Mouse (Mus musculus): ENCODE results near the gene Mfsd2b. TPM values are rescaled to one million over a fixed set of nuclear protein-coding genes. Genes with fewer than 3 reads are reported as not detected.

The Mfsd2b gene
- polyA plus RNA-seq, 1 experiment: 0.28 TPM

- no peak overlapping the region for H3K4me3 ChIP-seq (ENCODE audit: insufficient read depth, low read length)
- no peak for TF ChIP-seq CTCF (IDR thresholded peaks at IDR 0.05; ENCODE audit: borderline replicate concordance, insufficient read depth, low read length)
- TF ChIP-seq POLR2A (IDR thresholded peaks at IDR 0.05; ENCODE audit: low read depth, low read length): no peak
- no peaks in the 10 kb centered on the region for H3K4me1 ChIP-seq (ENCODE audit: control insufficient read depth, insufficient read depth, low read length)
- H3K27ac ChIP-seq (ENCODE audit: insufficient read depth, low read length): no peak overlapping the region
These were observed 11.5 kb downstream of the Mfsd2b start for GRCm38 (mm10) chr12:4862672-4863071.

- Histone ChIP-seq H3K4me1 (ENCODE audit: control insufficient read depth, insufficient read depth, low read length) (no peaks in the 10 kb centered on the region), H3K4me3 (ENCODE audit: insufficient read depth, low read length) (no peak overlapping the region), H3K27ac (ENCODE audit: insufficient read depth, low read length) (no peak overlapping the region)
- TF ChIP-seq CTCF (IDR thresholded peaks at IDR 0.05; ENCODE audit: borderline replicate concordance, insufficient read depth, low read length): no peak
- TF ChIP-seq POLR2A (IDR thresholded peaks at IDR 0.05; ENCODE audit: low read depth, low read length): no peak
These were observed 14.8 kb downstream of the Mfsd2b start for GRCm38 (mm10) chr12:4859241-4859914.

GRCm38 (mm10) chr12:4856834-4857233 is 17.3 kb downstream of the Mfsd2b start:
- Histone ChIP-seq H3K4me3 (ENCODE audit: insufficient read depth, low read length) (no peak overlapping the region), H3K4me1 (ENCODE audit: control insufficient read depth, insufficient read depth, low read length) (no peaks in the 10 kb centered on the region), H3K27ac (ENCODE audit: insufficient read depth, low read length) (no peak overlapping the region)
- TF ChIP-seq POLR2A (IDR thresholded peaks at IDR 0.05; ENCODE audit: low read depth, low read length) (no peak), CTCF (IDR thresholded peaks at IDR 0.05; ENCODE audit: borderline replicate concordance, insufficient read depth, low read length) (no peak)

- H3K4me3 ChIP-seq (ENCODE audit: insufficient read depth, low read length): no peak overlapping the region
- H3K4me1 ChIP-seq (ENCODE audit: control insufficient read depth, insufficient read depth, low read length): no peaks in the 10 kb centered on the region
These were observed 18.0 kb downstream of the Mfsd2b start for GRCm38 (mm10) chr12:4856160-4856559.

GRCm38 (mm10) chr12:4843741-4844140 is 30.4 kb downstream of the Mfsd2b start:
- peak overlapping the region; percentile 82 for H3K4me3 ChIP-seq (ENCODE audit: insufficient read depth, low read length)
- H3K4me1 ChIP-seq (ENCODE audit: control insufficient read depth, insufficient read depth, low read length): no peaks in the 10 kb centered on the region
- H3K27ac ChIP-seq (ENCODE audit: insufficient read depth, low read length): peak overlapping the region; percentile 39; the same call in 1 of the 2 replicates
- TF ChIP-seq POLR2A (IDR thresholded peaks at IDR 0.05; ENCODE audit: low read depth, low read length): no peak
- no peak for TF ChIP-seq CTCF (IDR thresholded peaks at IDR 0.05; ENCODE audit: borderline replicate concordance, insufficient read depth, low read length)

More at GRCm38 (mm10) chr12:4856160-4856559, 18.0 kb downstream of the Mfsd2b start:
- no peak overlapping the region for H3K27ac ChIP-seq (ENCODE audit: insufficient read depth, low read length)
- TF ChIP-seq POLR2A (IDR thresholded peaks at IDR 0.05; ENCODE audit: low read depth, low read length) (no peak), CTCF (IDR thresholded peaks at IDR 0.05; ENCODE audit: borderline replicate concordance, insufficient read depth, low read length) (no peak)

GRCm38 (mm10) chr12:4842890-4843597 is 31.1 kb downstream of the Mfsd2b start, which contains the start of gene Wdcp:
Gene Wdcp (plus strand): TSS chr12:4843303.
- Histone ChIP-seq H3K27ac (ENCODE audit: insufficient read depth, low read length) (peak within 1 kb of the TSS; percentile 39), H3K4me1 (ENCODE audit: control insufficient read depth, insufficient read depth, low read length) (no peaks in the 10 kb centered on the region), H3K4me3 (ENCODE audit: insufficient read depth, low read length) (peak within 1 kb of the TSS; percentile 82)
- peak; percentile 81 for TF ChIP-seq POLR2A (IDR thresholded peaks at IDR 0.05; ENCODE audit: low read depth, low read length)
- no peak for TF ChIP-seq CTCF (IDR thresholded peaks at IDR 0.05; ENCODE audit: borderline replicate concordance, insufficient read depth, low read length)

GRCm38 (mm10) chr12:4842456-4842855 is 31.7 kb downstream of the Mfsd2b start:
- Histone ChIP-seq H3K4me3 (ENCODE audit: insufficient read depth, low read length) (0 out of 2 replicates have a peak overlapping the region, but pooled peaks have one; percentile 78), H3K4me1 (ENCODE audit: control insufficient read depth, insufficient read depth, low read length) (no peaks in the 10 kb centered on the region), H3K27ac (ENCODE audit: insufficient read depth, low read length) (no peak overlapping the region)
- TF ChIP-seq POLR2A (IDR thresholded peaks at IDR 0.05; ENCODE audit: low read depth, low read length): no peak
- no peak for TF ChIP-seq CTCF (IDR thresholded peaks at IDR 0.05; ENCODE audit: borderline replicate concordance, insufficient read depth, low read length)

GRCm38 (mm10) chr12:4841392-4841887 is 32.7 kb downstream of the Mfsd2b start, which contains the start of gene Fkbp1b:
Gene Fkbp1b (minus strand): TSS chr12:4841591.
- Histone ChIP-seq H3K4me1 (ENCODE audit: control insufficient read depth, insufficient read depth, low read length) (no peaks in the 10 kb centered on the region), H3K27ac (ENCODE audit: insufficient read depth, low read length) (no peak within 1 kb of the TSS), H3K4me3 (ENCODE audit: insufficient read depth, low read length) (peak within 1 kb of the TSS; percentile 78)
- TF ChIP-seq POLR2A (IDR thresholded peaks at IDR 0.05; ENCODE audit: low read depth, low read length) (peak; percentile 81), CTCF (IDR thresholded peaks at IDR 0.05; ENCODE audit: borderline replicate concordance, insufficient read depth, low read length) (no peak)

- H3K4me1 ChIP-seq (ENCODE audit: control insufficient read depth, insufficient read depth, low read length): no peaks in the 10 kb centered on the region
- TF ChIP-seq POLR2A (IDR thresholded peaks at IDR 0.05; ENCODE audit: low read depth, low read length) (no peak), CTCF (IDR thresholded peaks at IDR 0.05; ENCODE audit: borderline replicate concordance, insufficient read depth, low read length) (no peak)
- H3K27ac ChIP-seq (ENCODE audit: insufficient read depth, low read length): no peak overlapping the region
- peak overlapping the region; percentile 78 for H3K4me3 ChIP-seq (ENCODE audit: insufficient read depth, low read length)
These were observed 33.4 kb downstream of the Mfsd2b start for GRCm38 (mm10) chr12:4840741-4841140.

GRCm38 (mm10) chr12:4840010-4840409 is 34.1 kb downstream of the Mfsd2b start:
- TF ChIP-seq POLR2A (IDR thresholded peaks at IDR 0.05; ENCODE audit: low read depth, low read length) (no peak), CTCF (IDR thresholded peaks at IDR 0.05; ENCODE audit: borderline replicate concordance, insufficient read depth, low read length) (no peak)
- Histone ChIP-seq H3K27ac (ENCODE audit: insufficient read depth, low read length) (no peak overlapping the region), H3K4me3 (ENCODE audit: insufficient read depth, low read length) (no peak overlapping the region), H3K4me1 (ENCODE audit: control insufficient read depth, insufficient read depth, low read length) (no peaks in the 10 kb centered on the region)

Measured in embryonic fibroblast, embryonic 13.5 days (primary cell).